Mouse (Mus musculus) stomach, adult 2 months (tissue): ENCODE measurements around the gene Slx. TPM values are rescaled to one million over a fixed set of nuclear protein-coding genes. Genes with fewer than 3 reads are reported as not detected.

Experiments used
- polyA plus RNA-seq: library from polyadenylated mRNA; depleted of rRNA; stranded (reverse); fragments of >200 nt; gene quantifications from 2 replicates; pipeline ENCODE4 v1.2.3, GENCODE M21; 2012; rRNA removed

Slx gene
- not detected in 2 replicates for polyA plus RNA-seq

DNA sequence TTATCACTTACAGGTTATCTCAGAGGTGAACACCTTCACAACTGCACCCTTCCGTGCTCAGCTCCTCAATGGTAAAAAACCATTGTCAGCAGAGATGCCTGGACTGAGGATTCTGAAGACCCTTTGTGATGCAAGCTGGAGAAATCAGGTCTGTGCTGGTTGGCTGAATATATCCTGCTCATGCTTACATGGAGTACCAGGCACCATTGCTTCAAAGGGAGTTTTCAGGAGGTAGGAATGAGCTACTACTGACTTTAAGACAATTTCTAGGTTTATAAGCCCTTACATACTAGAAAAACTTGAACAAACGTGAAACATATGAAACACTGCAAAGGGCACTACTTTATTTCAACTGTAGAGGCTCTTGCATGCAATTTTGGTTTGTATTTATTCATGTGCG is at the start of gene Slx:
Slx (minus strand) TSS at position 101 of the 400 bp plus-strand sequence.

Other genes with a start within 250 kb of the Slx start
- not detected in 2 replicates for gene Gm2030, start 235.5 kb downstream of the Slx start, polyA plus RNA-seq
- gene Gm14525, start 157.1 kb upstream of the Slx start, polyA plus RNA-seq = not detected in 2 replicates